Mouse (Mus musculus) cerebellum, adult 2 months (tissue): ENCODE measurements around the gene Cdc25b. TPM values are rescaled to one million over a fixed set of nuclear protein-coding genes. Genes with fewer than 3 reads are reported as not detected.

Experiments used
- DNase-seq, 2 experiments: peaks; one replicate each; pipeline ENCODE4 v3.0.0; 2021
- H3K27ac ChIP-seq: fragments of 200-500 bp; 2 replicates; pipeline ENCODE4 v1.5.1; 2012; ENCODE audit warnings: low read length, control low read depth, inconsistent platforms; ENCODE audit not compliant: insufficient read depth
- H3K27me3 ChIP-seq: fragments of 200-500 bp; 2 replicates; pipeline ENCODE4 v1.6.1; 2012; ENCODE audit warnings: inconsistent platforms, mild to moderate bottlenecking, low read length, moderate library complexity; ENCODE audit not compliant: control insufficient read depth, insufficient read depth
- H3K4me1 ChIP-seq: fragments of 200-500 bp; 2 replicates; pipeline ENCODE4 v1.6.1; 2011; ENCODE audit warnings: low read length; ENCODE audit not compliant: control insufficient read depth, insufficient read depth
- H3K4me3 ChIP-seq: fragments of 200-500 bp; replicated peaks from 2 replicates; pipeline ENCODE3; 2011; ENCODE audit warnings: mild to moderate bottlenecking, low read depth, low read length, control low read depth; ENCODE audit not compliant: insufficient read depth
- CTCF ChIP-seq: fragments of 200-500 bp; IDR thresholded peaks from 2 replicates; pipeline ENCODE4 v1.5.1; 2011; ENCODE audit warnings: low read depth, mild to moderate bottlenecking, control low read depth, low read length, moderate library complexity, borderline replicate concordance; ENCODE audit not compliant: insufficient read depth
- POLR2A ChIP-seq: fragments of 200-500 bp; IDR thresholded peaks from 2 replicates; pipeline ENCODE4 v1.6.1; 2011; ENCODE audit warnings: low read length, control low read depth, borderline replicate concordance; ENCODE audit not compliant: insufficient read depth
- WGBS: fragments of 180-500 bp; shearing (Covaris S2); methylation state at CpG from one replicate; pipeline ENCODE4 v1.1.7; 2018; 5-methylcytosine and 5-hydroxymethylcytosine counted together
- polyA plus RNA-seq: library from polyadenylated mRNA; depleted of rRNA; stranded (reverse); fragments of >200 nt; gene quantifications from 2 replicates; pipeline ENCODE4 v1.2.3, GENCODE M21; 2012

The Cdc25b gene
- polyA plus RNA-seq, 1 experiment = 26.4 TPM

GRCm38 (mm10) chr2:131142592-131142991 lies 44.2 kb upstream of the Cdc25b start:
- no peaks in the 10 kb centered on the region for H3K4me1 ChIP-seq
- H3K4me3 ChIP-seq = no peak overlapping the region
- H3K27ac ChIP-seq = no peak overlapping the region
- 25% methylated on average over 18 of the region's 18 CpGs for WGBS
- no peaks in the 10 kb centered on the region for H3K27me3 ChIP-seq
- DNase-seq = peak in 1 of 2 experiments; percentile 20
- TF ChIP-seq POLR2A (no peak), CTCF (peak; percentile 51)

DNA sequence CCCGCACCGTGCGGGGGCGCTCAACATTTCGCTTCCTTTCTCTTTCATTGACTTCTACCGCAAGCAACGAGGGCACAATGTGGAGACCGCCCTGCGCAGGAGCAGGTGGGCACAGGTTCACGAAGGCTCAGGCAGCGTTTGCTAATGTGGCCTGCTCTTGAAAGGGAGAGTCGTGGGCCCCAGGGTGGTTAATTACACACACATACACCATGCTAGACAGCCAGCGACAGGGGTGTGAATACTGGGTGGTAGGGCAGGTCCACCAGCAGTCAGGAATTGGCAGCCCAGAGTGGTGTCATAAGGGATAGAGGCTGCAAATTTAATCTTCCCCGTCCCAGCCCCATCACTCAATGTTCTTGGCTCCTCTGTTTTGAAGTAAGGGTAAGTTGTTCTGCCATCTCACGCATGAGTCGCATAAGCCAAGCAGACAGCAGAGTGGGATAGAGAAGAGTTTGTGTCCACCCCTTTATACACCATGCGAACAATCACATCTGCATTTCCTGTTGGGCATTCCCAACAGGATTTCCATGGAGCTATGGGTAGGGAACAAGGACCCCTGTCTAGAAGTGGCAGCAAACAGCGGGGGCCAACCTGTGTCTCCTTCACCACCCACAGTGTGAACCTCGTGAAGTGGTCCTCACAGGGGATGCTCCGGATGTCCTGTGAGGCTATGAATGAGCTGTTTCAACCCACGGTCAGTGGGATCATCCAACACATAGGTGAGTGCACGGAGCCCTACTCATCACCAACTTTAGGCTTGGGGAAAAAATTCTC lies 43.6 kb upstream of the Cdc25b start:
- Histone ChIP-seq H3K27me3 (no peaks in the 10 kb centered on the region), H3K4me3 (no peak overlapping the region), H3K4me1 (no peaks in the 10 kb centered on the region), H3K27ac (no peak overlapping the region)
- no peak for TF ChIP-seq CTCF
- no peak for TF ChIP-seq POLR2A
- WGBS = 65% methylated on average over 22 of the region's 22 CpGs
- DNase-seq = no peak

- H3K27me3 ChIP-seq = no peaks in the 10 kb centered on the region
- WGBS = 75% methylated on average over 13 of the region's 13 CpGs
- DNase-seq = no peak
- no peak overlapping the region for H3K27ac ChIP-seq
- TF ChIP-seq POLR2A = no peak
- no peak for TF ChIP-seq CTCF
- no peaks in the 10 kb centered on the region for H3K4me1 ChIP-seq
- H3K4me3 ChIP-seq = no peak overlapping the region
Measured at GRCm38 (mm10) chr2:131145121-131145520, 41.6 kb upstream of the Cdc25b start.

GRCm38 (mm10) chr2:131145536-131145935 lies 41.2 kb upstream of the Cdc25b start:
- no peaks in the 10 kb centered on the region for H3K27me3 ChIP-seq
- no peak for DNase-seq
- H3K4me1 ChIP-seq = no peaks in the 10 kb centered on the region
- H3K27ac ChIP-seq = no peak overlapping the region
- WGBS = 92% methylated on average over 2 of the region's 2 CpGs
- no peak overlapping the region for H3K4me3 ChIP-seq
- TF ChIP-seq CTCF (no peak), POLR2A (no peak)

DNA sequence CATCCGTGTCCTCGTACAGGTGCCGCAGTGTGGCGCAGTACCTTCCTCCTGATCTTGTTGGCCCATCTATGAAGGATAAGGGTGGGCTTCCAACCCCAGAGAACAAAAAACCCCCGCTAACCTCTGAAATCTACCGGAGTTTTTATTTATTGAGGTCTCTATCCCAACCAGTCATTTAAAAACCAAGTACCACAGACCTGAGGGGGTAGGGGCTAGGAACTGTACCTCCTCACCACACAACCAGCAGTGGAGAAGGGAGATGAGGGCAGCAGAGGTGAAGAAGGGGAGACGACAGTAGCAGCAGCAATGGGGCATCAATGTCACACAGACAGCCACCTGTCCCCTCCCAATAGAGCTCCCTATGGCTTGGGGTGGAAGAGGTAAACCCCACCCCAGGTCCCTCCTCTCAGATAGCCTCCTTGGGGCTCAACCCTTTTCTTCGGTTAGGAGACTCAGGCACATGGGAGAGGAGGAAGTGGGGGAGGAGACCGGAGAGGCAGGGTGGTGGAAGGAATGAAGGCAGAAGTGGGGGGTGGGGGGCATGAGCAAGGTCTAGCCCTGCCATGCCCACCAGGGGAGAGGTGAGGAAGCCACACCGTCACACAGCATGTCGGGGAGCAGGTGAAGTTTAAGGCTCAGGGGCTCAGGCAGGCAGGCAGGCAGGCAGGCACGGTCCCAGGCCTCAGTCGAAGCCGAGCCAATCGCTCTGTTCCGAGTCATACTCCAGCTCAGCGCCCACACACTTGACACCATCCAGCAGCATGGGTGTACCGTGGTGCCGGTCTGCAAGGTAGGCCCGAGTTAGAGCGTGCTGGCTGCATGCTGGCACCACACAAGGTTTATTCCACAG lies 40.3 kb upstream of the Cdc25b start:
- Histone ChIP-seq H3K27ac (no peak overlapping the region), H3K27me3 (no peaks in the 10 kb centered on the region), H3K4me3 (no peak overlapping the region), H3K4me1 (no peaks in the 10 kb centered on the region)
- no peak for DNase-seq
- WGBS = 88% methylated on average over 21 of the region's 21 CpGs
- TF ChIP-seq CTCF = no peak
- no peak for TF ChIP-seq POLR2A

- 88% methylated on average over 8 of the region's 8 CpGs for WGBS
- no peak for DNase-seq
- H3K4me1 ChIP-seq = no peaks in the 10 kb centered on the region
- no peak for TF ChIP-seq CTCF
- TF ChIP-seq POLR2A = no peak
- H3K4me3 ChIP-seq = no peak overlapping the region
- H3K27me3 ChIP-seq = no peaks in the 10 kb centered on the region
- H3K27ac ChIP-seq = no peak overlapping the region
Measured at GRCm38 (mm10) chr2:131147043-131147365, 39.7 kb upstream of the Cdc25b start.

- 81% methylated on average over 8 of the region's 8 CpGs for WGBS
- Histone ChIP-seq H3K4me1 (no peaks in the 10 kb centered on the region), H3K27ac (no peak overlapping the region), H3K27me3 (no peaks in the 10 kb centered on the region), H3K4me3 (no peak overlapping the region)
- no peak for DNase-seq
- TF ChIP-seq POLR2A (no peak), CTCF (no peak)
Measured at GRCm38 (mm10) chr2:131148353-131149253, 38.1 kb upstream of the Cdc25b start.

GRCm38 (mm10) chr2:131149254-131149578 lies 37.5 kb upstream of the Cdc25b start:
- Histone ChIP-seq H3K27ac (no peak overlapping the region), H3K4me1 (no peaks in the 10 kb centered on the region), H3K27me3 (no peaks in the 10 kb centered on the region), H3K4me3 (no peak overlapping the region)
- DNase-seq = no peak
- TF ChIP-seq POLR2A (no peak), CTCF (no peak)
- WGBS = 95% methylated on average over 3 of the region's 3 CpGs
